In genomic region chr15:95774197-95774596, GRCm38 (mm10) we compare ENCODE assay signal across 17 mouse cellular contexts. TPM values are rescaled to one million over a fixed set of nuclear protein-coding genes. Genes with fewer than 3 reads are reported as not detected.
DNase-seq lines count a peak whose midpoint lies in the region; ATAC-seq and TF ChIP-seq lines count a peak whose summit lies in the region.
"Had no signal": no experiment of that assay in that cellular context is flagged by ENCODE, and none has a peak within 500 bp of the region (broad histone marks: within the 10 kb centered on the region; RNA-seq: fewer than 3 reads in every experiment).

No protein-coding gene starts in this region.

- no peak for TF ChIP-seq CTCF in intestine, postnatal 0 days (IDR thresholded peaks at IDR 0.05; ENCODE audit: low read depth)

- no peaks in the 10 kb centered on the region for H3K27me3 ChIP-seq in midbrain, embryonic 11.5 days (ENCODE audit: control insufficient read depth, insufficient read depth, low read length)
- H3K27me3 ChIP-seq in midbrain, embryonic 14.5 days (ENCODE audit: control insufficient read depth, insufficient read depth, low read length): no peaks in the 10 kb centered on the region
- H3K27me3 ChIP-seq in intestine, postnatal 0 days (replicated peaks; ENCODE audit: control insufficient read depth, insufficient read depth, low read length): no peaks in the 10 kb centered on the region
- H3K27me3 ChIP-seq in forebrain, embryonic 11.5 days (ENCODE audit: control insufficient read depth, insufficient read depth, low read length): no peaks in the 10 kb centered on the region
- no peaks in the 10 kb centered on the region for H3K27me3 ChIP-seq in heart, embryonic 10.5 days (ENCODE audit: insufficient read depth, poor library complexity, severe bottlenecking)
- H3K27me3 ChIP-seq: CH12.LX; embryonic facial prominence, embryonic 13.5 days; forebrain, embryonic 13.5 days; heart, embryonic 13.5 days; hindbrain, embryonic 13.5 days had no signal

- ATAC-seq in midbrain, embryonic 11.5 days (ENCODE audit: low FRiP score): no peak
- no peak for ATAC-seq in midbrain, embryonic 14.5 days (ENCODE audit: low FRiP score, low TSS enrichment)
- ATAC-seq in intestine, postnatal 0 days: no peak
- ATAC-seq in forebrain, embryonic 11.5 days (replicated peaks; ENCODE audit: low FRiP score): no peak
- ATAC-seq: forebrain, embryonic 13.5 days; forebrain, embryonic 16.5 days; hindbrain, embryonic 16.5 days had no signal

- DNase-seq in midbrain, embryonic 11.5 days (ENCODE audit: low spot score, missing footprints): peak; percentile 28
- DNase-seq in midbrain, embryonic 14.5 days: no peak
- peak; percentile 26 for DNase-seq in retina, postnatal 1 day
- no peak for DNase-seq in forebrain, embryonic 11.5 days (ENCODE audit: low spot score)
- no peak for DNase-seq in heart, embryonic 10.5 days (ENCODE audit: low spot score)
- DNase-seq in heart, adult 9 months (ENCODE audit: low spot score in 2 of 2): no peak

- 94% methylated on average over 6 of the region's 6 CpGs for WGBS in midbrain, embryonic 11.5 days
- 82% methylated on average over 6 of the region's 6 CpGs for WGBS in midbrain, embryonic 14.5 days
- 29% methylated on average over 6 of the region's 6 CpGs for WGBS in intestine, postnatal 0 days
- 91% methylated on average over 6 of the region's 6 CpGs for WGBS in forebrain, embryonic 11.5 days
- 81% methylated on average over 6 of the region's 6 CpGs for WGBS in heart, embryonic 10.5 days

- no peak overlapping the region for H3K27ac ChIP-seq in midbrain, embryonic 11.5 days (ENCODE audit: low read depth, low read length)
- no peak overlapping the region for H3K27ac ChIP-seq in midbrain, embryonic 14.5 days (replicated peaks; ENCODE audit: low read depth, low read length)
- H3K27ac ChIP-seq in intestine, postnatal 0 days (ENCODE audit: low read depth, low read length): no peak overlapping the region
- no peak overlapping the region for H3K27ac ChIP-seq in forebrain, embryonic 11.5 days (ENCODE audit: low read depth, low read length)
- no peak overlapping the region for H3K27ac ChIP-seq in heart, embryonic 10.5 days
- H3K27ac ChIP-seq: embryonic facial prominence, embryonic 10.5 days; embryonic facial prominence, embryonic 13.5 days; forebrain, embryonic 13.5 days; heart, embryonic 13.5 days; hindbrain, embryonic 13.5 days had no signal

- no peak overlapping the region for H3K4me2 ChIP-seq in midbrain, embryonic 11.5 days
- no peak overlapping the region for H3K4me2 ChIP-seq in midbrain, embryonic 14.5 days (ENCODE audit: low read length)
- H3K4me2 ChIP-seq in intestine, postnatal 0 days (replicated peaks; ENCODE audit: low read depth): 0 out of 2 replicates have a peak overlapping the region, but pooled peaks have one; percentile 6
- no peak overlapping the region for H3K4me2 ChIP-seq in forebrain, embryonic 11.5 days (ENCODE audit: low read depth, low read length, severe bottlenecking)
- H3K4me2 ChIP-seq: embryonic facial prominence, embryonic 13.5 days; forebrain, embryonic 13.5 days; heart, embryonic 13.5 days; hindbrain, embryonic 13.5 days had no signal

- no peaks in the 10 kb centered on the region for H3K9me3 ChIP-seq in midbrain, embryonic 11.5 days (ENCODE audit: control insufficient read depth, low read length)
- no peaks in the 10 kb centered on the region for H3K9me3 ChIP-seq in midbrain, embryonic 14.5 days (ENCODE audit: control insufficient read depth, low read length)
- H3K9me3 ChIP-seq in intestine, postnatal 0 days (ENCODE audit: control insufficient read depth): no peaks in the 10 kb centered on the region
- no peaks in the 10 kb centered on the region for H3K9me3 ChIP-seq in forebrain, embryonic 11.5 days (ENCODE audit: control insufficient read depth, low read length)
- H3K9me3 ChIP-seq in heart, embryonic 10.5 days: no peaks in the 10 kb centered on the region
- H3K9me3 ChIP-seq: embryonic facial prominence, embryonic 10.5 days; embryonic facial prominence, embryonic 13.5 days; forebrain, embryonic 13.5 days; G1E; heart, embryonic 13.5 days; hindbrain, embryonic 13.5 days had no signal

- no peaks in the 10 kb centered on the region for H3K4me1 ChIP-seq in midbrain, embryonic 11.5 days (ENCODE audit: control insufficient read depth, insufficient read depth, low read length)
- no peaks in the 10 kb centered on the region for H3K4me1 ChIP-seq in midbrain, embryonic 14.5 days (ENCODE audit: control insufficient read depth, insufficient read depth, low read length)
- H3K4me1 ChIP-seq in intestine, postnatal 0 days (replicated peaks; ENCODE audit: control insufficient read depth, insufficient read depth, low read length): no peaks in the 10 kb centered on the region
- H3K4me1 ChIP-seq in forebrain, embryonic 11.5 days (replicated peaks; ENCODE audit: control insufficient read depth, insufficient read depth, low read length): no peaks in the 10 kb centered on the region
- no peaks in the 10 kb centered on the region for H3K4me1 ChIP-seq in heart, embryonic 10.5 days
- H3K4me1 ChIP-seq: embryonic facial prominence, embryonic 10.5 days; embryonic facial prominence, embryonic 13.5 days; heart, embryonic 13.5 days; hindbrain, embryonic 13.5 days had no signal

- no peak overlapping the region for H3K9ac ChIP-seq in midbrain, embryonic 11.5 days (ENCODE audit: low read length)
- H3K9ac ChIP-seq in midbrain, embryonic 14.5 days (replicated peaks; ENCODE audit: low read length): no peak overlapping the region
- H3K9ac ChIP-seq in intestine, postnatal 0 days (ENCODE audit: low read depth, low read length): no peak overlapping the region
- no peak overlapping the region for H3K9ac ChIP-seq in forebrain, embryonic 11.5 days (ENCODE audit: low read length)
- H3K9ac ChIP-seq: embryonic facial prominence, embryonic 13.5 days; forebrain, embryonic 13.5 days; heart, embryonic 13.5 days; hindbrain, embryonic 13.5 days had no signal

- no peaks in the 10 kb centered on the region for H3K36me3 ChIP-seq in midbrain, embryonic 11.5 days (ENCODE audit: control insufficient read depth, insufficient read depth, low read length)
- no peaks in the 10 kb centered on the region for H3K36me3 ChIP-seq in midbrain, embryonic 14.5 days (ENCODE audit: control insufficient read depth, insufficient read depth, low read length)
- H3K36me3 ChIP-seq in intestine, postnatal 0 days (ENCODE audit: control insufficient read depth, insufficient read depth): no peaks in the 10 kb centered on the region
- no peaks in the 10 kb centered on the region for H3K36me3 ChIP-seq in forebrain, embryonic 11.5 days (ENCODE audit: control insufficient read depth, insufficient read depth, low read length)
- no peaks in the 10 kb centered on the region for H3K36me3 ChIP-seq in heart, embryonic 10.5 days
- H3K36me3 ChIP-seq: embryonic facial prominence, embryonic 10.5 days; embryonic facial prominence, embryonic 13.5 days; G1E; heart, embryonic 13.5 days; hindbrain, embryonic 13.5 days had no signal

- no peak overlapping the region for H3K4me3 ChIP-seq in midbrain, embryonic 11.5 days (ENCODE audit: low read depth, low read length)
- no peak overlapping the region for H3K4me3 ChIP-seq in midbrain, embryonic 14.5 days (replicated peaks; ENCODE audit: low read depth, low read length)
- H3K4me3 ChIP-seq in intestine, postnatal 0 days (ENCODE audit: low read depth, low read length): no peak overlapping the region
- H3K4me3 ChIP-seq in forebrain, embryonic 11.5 days (ENCODE audit: low read depth, low read length): no peak overlapping the region
- H3K4me3 ChIP-seq in heart, embryonic 10.5 days: no peak overlapping the region
- H3K4me3 ChIP-seq: embryonic facial prominence, embryonic 10.5 days; embryonic facial prominence, embryonic 13.5 days; erythroblast, embryonic 14.5 days; forebrain, embryonic 13.5 days; heart, embryonic 13.5 days; hindbrain, embryonic 13.5 days had no signal

RNA-seq across cellular contexts. Expression of gene Ano6, which starts 16.4 kb away (rescaled TPM):
- polyA plus RNA-seq in midbrain, embryonic 11.5 days (2014; fragmentation: Nextera tagmentation; extraction: Ambion mirVana): 30.3 and 30.8 TPM in 2 replicates
- 17.7 and 27.8 TPM in 2 replicates for polyA plus RNA-seq in midbrain, embryonic 14.5 days (2014; fragmentation: Nextera tagmentation; extraction: Ambion mirVana)
- polyA plus RNA-seq in intestine, postnatal 0 days (2015; fragmentation: Nextera tagmentation; extraction: Ambion mirVana): 23.9 and 30.5 TPM in 2 replicates
- 38.0 and 40.3 TPM in 2 replicates for polyA plus RNA-seq in forebrain, embryonic 11.5 days (2014; fragmentation: Nextera tagmentation; extraction: Ambion mirVana)
- 40.8 and 44.4 TPM in 2 replicates for polyA plus RNA-seq in heart, embryonic 10.5 days (2016; fragmentation: Nextera tagmentation; extraction: Ambion mirVana)

Comparison
In these comparisons a context has a peak if more than half of its experiments do, and no peak if none do; other contexts are left out.
1. DNase-seq: peak in midbrain, embryonic 11.5 days (single experiment) and retina, postnatal 1 day (single experiment); none in midbrain, embryonic 14.5 days (single experiment), forebrain, embryonic 11.5 days (single experiment), heart, embryonic 10.5 days (single experiment) and heart, adult 9 months (0 of 2).